Mouse (Mus musculus): ENCODE data around the gene Nfix.
A peak's percentile ranks its signal among the peaks of the same experiment; 100 is the strongest.

Nfix gene

GRCm38 (mm10) chr8:84799999-84800831 is at the start of gene Nfix:
Gene Nfix (minus strand): TSS chr8:84800344.
- peak; percentile 51 for DNase-seq (ENCODE audit: low spot score)

GRCm38 (mm10) chr8:84847684-84848435 is 47.7 kb upstream of the Nfix start:
- DNase-seq (ENCODE audit: low spot score) = no peak

- peak; percentile 100 for DNase-seq (ENCODE audit: low spot score)
Measured at GRCm38 (mm10) chr8:84846722-84847572, 46.8 kb upstream of the Nfix start, which contains the start of gene Calr. Gene Calr (minus strand): TSS chr8:84846934.

GRCm38 (mm10) chr8:84846094-84846721 is 46.1 kb upstream of the Nfix start:
- DNase-seq (ENCODE audit: low spot score) = peak; percentile 51

GRCm38 (mm10) chr8:84845355-84846093 is 45.4 kb upstream of the Nfix start:
- DNase-seq (ENCODE audit: low spot score) = no peak

- DNase-seq (ENCODE audit: low spot score) = no peak
Measured at GRCm38 (mm10) chr8:84844397-84845070, 44.4 kb upstream of the Nfix start.

- no peak for DNase-seq (ENCODE audit: low spot score)
Measured at GRCm38 (mm10) chr8:84841514-84841913, 41.4 kb upstream of the Nfix start.

GRCm38 (mm10) chr8:84840248-84840999 is 40.3 kb upstream of the Nfix start, which contains the start of gene Rad23a:
Gene Rad23a (minus strand): TSS chr8:84840665.
- DNase-seq (ENCODE audit: low spot score) = peak; percentile 92

GRCm38 (mm10) chr8:84839875-84840247 is 39.7 kb upstream of the Nfix start:
- DNase-seq (ENCODE audit: low spot score) = no peak

GRCm38 (mm10) chr8:84839411-84839810 is 39.3 kb upstream of the Nfix start:
- no peak for DNase-seq (ENCODE audit: low spot score)

GRCm38 (mm10) chr8:84838513-84838912 is 38.4 kb upstream of the Nfix start:
- no peak for DNase-seq (ENCODE audit: low spot score)

GRCm38 (mm10) chr8:84837912-84838470 is 37.8 kb upstream of the Nfix start:
- DNase-seq (ENCODE audit: low spot score) = no peak

GRCm38 (mm10) chr8:84837149-84837911 is 37.2 kb upstream of the Nfix start:
- DNase-seq (ENCODE audit: low spot score) = no peak

- DNase-seq (ENCODE audit: low spot score) = peak; percentile 84
Measured at GRCm38 (mm10) chr8:84834866-84835855, 35.0 kb upstream of the Nfix start.

- no peak for DNase-seq (ENCODE audit: low spot score)
Measured at GRCm38 (mm10) chr8:84834002-84834865, 34.1 kb upstream of the Nfix start.
